Mouse (Mus musculus): ENCODE measurements around the gene Elfn1.

The Elfn1 gene

DNA sequence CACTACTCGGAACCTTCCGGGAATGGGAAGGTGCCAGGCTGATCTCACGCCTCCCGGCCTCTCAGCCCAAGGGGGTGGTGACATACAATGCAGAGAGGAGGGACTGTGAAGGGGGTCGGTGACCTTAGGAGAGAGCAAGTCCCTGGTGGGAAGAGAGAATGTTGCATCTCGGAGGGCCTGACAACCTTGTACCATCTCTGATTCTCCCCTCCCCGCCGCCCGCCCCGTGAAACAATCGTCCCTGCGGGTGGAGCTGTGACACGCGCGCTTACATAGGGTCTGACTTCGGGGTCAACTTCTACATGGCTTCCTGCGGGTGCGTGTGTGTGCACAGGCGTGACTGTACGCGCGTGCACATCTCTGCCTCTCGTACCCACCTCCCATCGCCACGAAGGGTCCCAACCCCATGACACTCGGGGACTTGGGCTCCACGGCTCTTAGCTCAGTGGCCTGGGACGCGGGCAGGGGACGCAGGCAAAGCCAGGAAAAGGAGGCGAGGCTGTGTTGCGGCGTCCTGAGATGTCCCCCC lies at the start of gene Elfn1:
Gene Elfn1 (plus strand): TSS at position 230 of the 529 bp plus-strand sequence.
- no peak for DNase-seq

DNA sequence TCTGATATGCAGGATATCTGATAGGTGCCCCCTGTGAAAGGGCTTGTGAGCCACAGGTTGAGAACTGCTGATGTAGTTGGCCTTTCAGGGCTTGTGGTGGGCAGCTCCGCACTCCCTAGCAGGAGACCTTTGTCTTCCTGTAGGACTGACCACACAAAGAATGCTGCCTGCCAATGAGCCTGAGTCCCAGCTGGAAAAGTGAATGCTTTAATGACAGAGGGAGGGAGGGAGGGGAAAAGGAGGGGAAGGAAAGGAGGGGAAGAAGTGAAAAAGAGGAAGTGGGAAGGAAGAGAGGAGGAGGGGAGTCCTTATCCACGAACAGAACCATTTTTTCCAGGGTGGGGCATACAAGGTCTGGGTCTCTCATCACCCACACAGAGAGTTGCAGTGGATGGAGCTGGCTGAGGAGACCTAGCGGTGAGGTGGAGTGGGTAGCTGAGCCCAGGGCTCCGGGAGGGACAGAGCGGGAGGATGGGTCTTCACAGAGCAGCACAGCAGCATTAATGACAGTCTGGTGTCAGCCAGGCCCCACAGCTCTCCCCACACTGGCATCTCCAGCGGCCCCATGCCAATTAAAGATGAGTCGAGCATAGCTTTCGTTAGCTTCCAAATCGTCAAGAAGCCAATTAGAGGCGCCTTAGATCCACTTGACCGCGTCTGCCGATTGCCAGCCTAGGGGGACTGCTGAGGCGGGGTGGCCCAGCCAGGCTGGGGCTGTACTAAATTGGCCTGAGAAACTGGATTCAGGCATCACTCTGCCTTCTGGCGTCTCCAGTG lies 47.2 kb upstream of the Elfn1 start:
- no peak for DNase-seq

DNA sequence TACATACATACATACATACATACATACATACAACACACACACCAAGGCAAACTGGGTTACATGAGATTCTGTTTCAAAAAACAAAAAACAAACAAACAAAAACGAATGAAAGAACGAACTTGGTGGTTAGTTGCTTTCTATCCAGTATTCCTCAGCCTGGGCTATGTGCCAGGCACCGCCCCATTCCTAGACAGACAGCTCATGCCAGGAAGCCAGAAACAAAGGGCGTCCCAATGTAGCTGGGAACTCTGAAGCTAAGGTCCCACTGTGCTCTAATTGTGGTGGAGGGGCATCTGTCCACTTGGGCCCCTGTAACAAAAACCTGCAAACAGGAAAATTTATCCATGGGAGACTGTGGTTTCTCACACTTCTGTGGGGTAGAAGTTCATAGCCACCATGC lies 45.0 kb upstream of the Elfn1 start:
- peak; percentile 51 for DNase-seq

DNA sequence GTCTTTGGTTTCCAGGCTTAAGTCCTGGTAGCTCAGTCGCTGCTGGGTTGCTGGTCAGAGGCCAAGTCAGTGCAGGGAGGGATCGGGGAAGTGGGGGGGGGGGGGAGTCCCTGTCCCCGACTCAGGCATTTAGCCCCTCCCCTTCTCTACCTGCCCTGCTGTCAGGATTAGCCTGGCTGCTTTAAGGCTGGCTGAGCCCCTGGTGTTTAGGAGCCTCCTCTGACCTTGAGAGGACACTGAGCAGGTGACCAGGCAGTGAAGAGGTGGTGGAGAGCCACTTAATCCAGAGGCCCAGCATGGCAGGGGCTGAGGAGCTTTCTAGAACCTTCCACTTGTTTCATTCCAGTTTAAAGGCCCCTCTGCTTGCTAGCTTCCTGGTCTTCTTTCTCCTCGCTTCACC lies 36.9 kb upstream of the Elfn1 start:
- peak; percentile 58 for DNase-seq

- DNase-seq, result no peak
These were observed 36.2 kb upstream of the Elfn1 start for GRCm38 (mm10) chr5:139871526-139871925.

- no peak for DNase-seq
These were observed 30.2 kb upstream of the Elfn1 start for GRCm38 (mm10) chr5:139877563-139877962.

GRCm38 (mm10) chr5:139879694-139880093 lies 28.0 kb upstream of the Elfn1 start:
- no peak for DNase-seq

GRCm38 (mm10) chr5:139881161-139881560 lies 26.6 kb upstream of the Elfn1 start:
- no peak for DNase-seq

- DNase-seq, result no peak
These were observed 19.1 kb upstream of the Elfn1 start for GRCm38 (mm10) chr5:139888624-139889023.

DNA sequence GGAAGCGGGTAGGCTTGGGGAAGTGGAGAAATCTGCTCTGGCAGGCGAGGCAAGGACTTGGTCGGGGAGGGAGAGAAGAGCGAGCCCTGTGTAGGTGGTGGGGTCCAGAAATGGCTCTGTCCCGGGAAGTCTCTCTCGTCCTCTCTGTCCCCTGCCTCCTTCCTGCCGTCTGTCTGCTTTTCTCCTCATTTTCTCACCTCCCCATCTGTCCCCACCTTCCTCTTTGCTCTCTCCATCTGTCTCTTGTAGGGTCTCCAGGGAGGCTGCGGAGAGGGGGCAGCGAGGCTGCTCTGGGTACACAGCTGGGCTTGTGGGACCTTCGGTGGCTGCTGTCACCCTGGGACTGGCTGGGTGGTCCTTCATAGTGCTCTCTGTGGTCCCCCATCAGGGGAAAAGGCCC lies 18.4 kb upstream of the Elfn1 start:
- no peak for DNase-seq

GRCm38 (mm10) chr5:139892326-139892994 lies 15.3 kb upstream of the Elfn1 start:
- DNase-seq, result peak; percentile 85

- no peak for DNase-seq
These were observed 14.8 kb upstream of the Elfn1 start for GRCm38 (mm10) chr5:139892995-139893345.

DNA sequence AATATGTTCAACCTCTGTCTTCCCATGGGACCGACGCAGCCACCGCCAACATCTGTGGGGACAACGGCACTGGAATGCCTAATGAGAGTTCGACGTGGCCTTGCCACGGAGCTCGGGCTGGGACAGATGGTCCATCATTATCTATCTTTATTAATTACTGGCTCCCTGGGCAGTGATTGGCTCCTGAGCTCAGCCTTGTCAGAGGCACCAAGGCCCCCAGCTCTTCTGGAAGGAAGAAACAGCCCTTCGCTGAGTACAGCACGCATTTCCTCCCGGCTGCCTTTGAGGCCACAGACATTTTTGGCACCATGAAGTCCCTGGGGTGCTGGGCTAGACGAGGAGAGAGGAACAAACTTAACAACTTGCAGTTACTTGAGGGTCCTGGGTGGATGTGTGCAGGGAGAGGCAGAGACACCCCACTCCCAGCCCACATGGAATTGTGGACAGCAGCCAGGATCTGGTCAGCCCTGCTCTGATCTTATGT lies 13.7 kb upstream of the Elfn1 start:
- DNase-seq, result peak; percentile 28

GRCm38 (mm10) chr5:139899044-139899443 lies 8.7 kb upstream of the Elfn1 start:
- DNase-seq, result no peak

DNA sequence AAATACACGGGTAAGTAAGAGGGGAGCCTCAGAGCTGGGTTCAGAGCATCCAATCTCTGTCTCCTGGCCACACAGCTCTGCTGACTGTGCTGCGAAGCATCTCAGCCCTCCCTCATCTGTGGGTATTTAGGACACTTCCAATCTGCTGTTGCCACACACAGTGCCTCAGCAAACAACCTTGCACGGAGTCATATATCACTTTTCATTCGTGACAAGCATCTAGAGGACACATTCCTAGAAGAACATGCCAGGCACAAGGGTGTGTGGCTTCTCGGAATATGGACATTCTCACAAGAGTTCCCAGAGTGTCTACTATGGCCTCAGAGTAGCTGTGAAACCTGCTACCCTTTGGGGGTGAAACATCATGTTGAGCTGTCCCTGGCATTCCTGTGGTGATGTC lies 2.6 kb upstream of the Elfn1 start:
- DNase-seq, result no peak

DNA sequence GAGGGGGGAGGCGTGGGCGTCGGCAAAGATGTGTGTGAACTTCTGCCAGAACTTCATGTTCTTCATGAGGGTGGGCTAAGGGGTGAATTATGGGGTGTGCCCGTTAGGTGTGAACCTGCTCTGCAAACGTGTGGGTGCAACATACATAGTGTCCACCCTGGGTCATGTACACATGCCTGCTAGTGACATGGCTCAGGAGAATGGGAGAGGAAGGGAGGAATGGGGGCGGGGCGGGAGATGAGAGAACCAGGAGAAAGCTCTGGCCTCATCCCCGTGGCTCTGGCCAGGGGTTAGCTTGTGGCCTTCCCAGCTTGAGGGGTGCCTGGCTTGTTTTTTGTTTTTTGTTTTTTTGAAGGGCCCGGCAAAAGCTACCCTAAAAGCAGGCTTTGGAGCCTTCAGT lies 1.2 kb upstream of the Elfn1 start:
- DNase-seq, result no peak

DNA sequence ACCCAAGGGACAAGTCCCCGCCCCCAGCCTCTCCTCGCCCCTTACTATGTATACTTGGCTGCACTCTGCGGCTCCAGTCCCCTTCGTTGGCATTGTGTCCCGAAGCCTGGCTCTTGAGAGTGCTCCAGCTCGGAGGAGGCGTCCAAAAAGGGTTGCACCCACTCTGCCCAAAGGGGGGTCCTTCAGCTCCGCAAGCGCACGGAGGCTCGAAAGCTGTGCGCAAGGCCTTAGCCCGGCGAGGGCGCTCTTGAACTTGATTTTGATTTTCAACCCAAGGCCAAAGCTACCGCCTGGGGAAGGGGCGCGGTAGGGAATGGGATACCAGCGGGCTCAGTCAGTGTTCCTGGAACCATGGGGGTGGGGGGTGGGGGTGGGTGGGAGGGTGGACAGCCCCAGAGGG lies 502 bp upstream of the Elfn1 start:
- DNase-seq, result no peak

DNA sequence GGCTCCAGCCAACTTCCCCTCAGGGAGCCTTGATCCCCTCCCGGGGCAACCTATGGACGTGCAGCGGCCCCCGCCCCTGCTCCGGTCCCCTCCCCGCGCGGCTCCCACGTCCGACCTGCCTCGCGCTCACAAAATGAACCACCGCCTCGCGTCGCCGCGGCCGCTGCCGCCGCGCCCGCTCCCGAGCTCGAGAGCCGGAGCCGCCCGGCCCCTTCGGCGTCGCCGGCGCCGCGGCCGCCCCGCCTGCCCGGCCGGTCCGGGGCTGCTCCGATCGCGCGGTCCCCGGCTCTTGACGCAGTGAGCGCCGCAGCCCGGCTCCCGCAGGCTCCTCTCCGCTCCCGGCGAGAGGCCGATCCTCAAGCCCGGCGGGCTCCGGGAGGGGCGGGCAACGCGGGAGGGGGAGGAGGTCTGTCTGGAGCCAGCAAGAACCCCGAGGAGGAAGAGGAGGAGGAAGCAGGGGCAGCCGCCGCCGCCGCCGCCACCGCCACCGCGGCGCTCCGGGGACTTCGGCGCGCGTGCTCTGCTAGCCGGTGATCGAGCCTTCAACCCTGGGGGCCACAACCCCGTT lies 584 bp downstream of the Elfn1 start:
- no peak for DNase-seq

GRCm38 (mm10) chr5:139908811-139909627 lies 1.3 kb downstream of the Elfn1 start:
- no peak for DNase-seq

- DNase-seq, result no peak
These were observed 2.2 kb downstream of the Elfn1 start for GRCm38 (mm10) chr5:139909710-139910550.

DNA sequence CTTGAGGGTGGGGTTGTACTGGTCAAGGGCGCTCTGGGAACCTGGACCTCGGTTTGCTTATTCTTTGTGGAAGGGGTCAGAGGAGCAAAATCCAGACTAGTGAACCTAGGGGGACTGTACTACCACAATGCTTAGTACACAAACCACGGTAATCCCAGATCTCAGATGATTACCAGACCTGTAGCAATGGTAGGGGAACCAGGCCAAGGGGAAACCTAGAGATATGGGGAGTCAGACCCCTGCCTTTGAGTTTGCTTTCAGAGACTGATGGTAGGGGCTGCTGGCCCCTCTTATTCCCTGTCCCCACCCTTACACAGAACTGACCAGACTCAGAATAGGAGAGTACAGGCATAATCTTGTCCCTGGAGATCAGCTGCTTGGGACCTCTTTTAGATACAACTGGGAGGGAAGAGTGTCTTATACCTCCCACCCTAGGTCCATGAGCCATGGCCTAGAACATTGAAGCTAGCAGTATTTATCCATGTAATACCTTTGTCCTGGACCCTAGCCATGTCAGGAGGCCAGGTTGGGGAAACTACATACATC lies 3.1 kb downstream of the Elfn1 start:
- no peak for DNase-seq

DNA sequence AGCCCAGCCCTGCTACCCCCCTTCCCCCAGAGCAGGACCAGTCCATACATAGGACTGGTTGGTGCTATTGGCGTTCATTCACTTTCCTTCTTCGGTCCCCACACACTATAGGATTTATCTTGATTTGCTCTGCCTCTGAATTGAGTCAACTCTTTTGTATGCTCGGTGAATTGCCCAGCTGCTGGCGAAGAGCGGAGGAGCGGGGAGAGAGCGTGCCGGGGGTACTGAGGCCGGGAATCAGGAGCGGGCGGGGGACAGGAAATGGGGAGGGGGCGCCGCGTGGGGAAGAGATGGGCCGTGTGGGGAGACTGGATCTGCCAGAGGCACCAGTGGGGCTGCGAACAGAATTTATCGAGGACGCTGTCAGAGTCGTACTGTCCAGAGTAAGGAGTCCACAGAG lies 3.8 kb downstream of the Elfn1 start:
- DNase-seq, result no peak
